Mouse (Mus musculus): ENCODE results near the gene BC025446. TPM values are rescaled to one million over a fixed set of nuclear protein-coding genes. Genes with fewer than 3 reads are reported as not detected.

BC025446 gene
- polyA plus RNA-seq, 1 experiment, result not detected

DNA sequence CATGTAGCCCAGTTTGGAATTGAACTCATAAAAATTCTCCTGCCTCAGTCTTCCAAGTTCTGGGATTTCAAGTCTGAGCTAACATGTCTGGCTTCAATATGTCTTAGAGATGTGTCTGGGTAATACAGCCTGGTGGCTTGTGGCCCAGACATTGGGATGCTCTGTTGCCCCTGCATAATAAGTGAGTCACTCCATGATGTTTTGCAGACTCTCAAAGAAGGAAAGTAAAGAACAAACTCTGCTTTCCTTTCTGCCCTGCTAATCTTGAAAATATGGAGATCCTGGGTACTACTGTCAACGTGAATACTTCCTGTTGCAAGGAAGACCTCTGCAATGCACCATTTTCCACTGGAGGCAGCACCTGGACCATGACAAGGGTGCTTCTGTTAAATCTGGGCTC lies 55.2 kb downstream of the BC025446 start:
- no peaks in the 10 kb centered on the region for H3K36me3 ChIP-seq (ENCODE audit: control insufficient read depth)

GRCm38 (mm10) chr15:75271891-75272290 lies 55.7 kb downstream of the BC025446 start:
- H3K9me3 ChIP-seq (ENCODE audit: control insufficient read depth, low read length), result no peaks in the 10 kb centered on the region; the same call in 1 of the 2 replicates
- no peaks in the 10 kb centered on the region for H3K36me3 ChIP-seq (ENCODE audit: control insufficient read depth)
- TF ChIP-seq GATA1 (IDR thresholded peaks at IDR 0.05; ENCODE audit: low read length) (no peak), TAL1 (IDR thresholded peaks at IDR 0.05; ENCODE audit: low read length) (no peak)
- no peaks in the 10 kb centered on the region for H3K27me3 ChIP-seq (ENCODE audit: control insufficient read depth)
- no peak overlapping the region for H3K4me3 ChIP-seq (replicated peaks)
- H3K4me1 ChIP-seq (ENCODE audit: control insufficient read depth), result no peaks in the 10 kb centered on the region

More for the DNA sequence above, 55.2 kb downstream of the BC025446 start:
- no peak overlapping the region for H3K4me3 ChIP-seq (replicated peaks)
- no peaks in the 10 kb centered on the region; the same call in 1 of the 2 replicates for H3K9me3 ChIP-seq (ENCODE audit: control insufficient read depth, low read length)
- no peaks in the 10 kb centered on the region for H3K4me1 ChIP-seq (ENCODE audit: control insufficient read depth)
- TF ChIP-seq GATA1 (IDR thresholded peaks at IDR 0.05; ENCODE audit: low read length) (no peak), TAL1 (IDR thresholded peaks at IDR 0.05; ENCODE audit: low read length) (no peak)
- no peaks in the 10 kb centered on the region for H3K27me3 ChIP-seq (ENCODE audit: control insufficient read depth)

Other genes starting within 250 kb of the BC025446 start
- not detected in 2 replicates for gene Ly6i, start 232.9 kb upstream of the BC025446 start, polyA plus RNA-seq (2012)
- not detected in 2 replicates for gene Ly6a, start 218.3 kb upstream of the BC025446 start, polyA plus RNA-seq (2012)
- gene Ly6c1, start 167.5 kb upstream of the BC025446 start, polyA plus RNA-seq (2012), result not detected in 2 replicates
- gene Ly6c2, start 104.4 kb upstream of the BC025446 start, polyA plus RNA-seq (2012), result 0.14 TPM in 1 of 2 replicates, not detected in the other
- gene Ly6g, start 61.1 kb upstream of the BC025446 start, polyA plus RNA-seq (2012), result not detected in 2 replicates
- gene Ly6f, start 52.0 kb downstream of the BC025446 start, polyA plus RNA-seq (2012), result not detected in 2 replicates

Measured in erythroblast, embryonic 14.5 days (primary cell).